Mouse (Mus musculus): ENCODE measurements around the gene Syt3. TPM values are rescaled to one million over a fixed set of nuclear protein-coding genes. Genes with fewer than 3 reads are reported as not detected.

Syt3 gene
- polyA plus RNA-seq, 1 experiment from 2014 or later: 3.5 TPM

DNA sequence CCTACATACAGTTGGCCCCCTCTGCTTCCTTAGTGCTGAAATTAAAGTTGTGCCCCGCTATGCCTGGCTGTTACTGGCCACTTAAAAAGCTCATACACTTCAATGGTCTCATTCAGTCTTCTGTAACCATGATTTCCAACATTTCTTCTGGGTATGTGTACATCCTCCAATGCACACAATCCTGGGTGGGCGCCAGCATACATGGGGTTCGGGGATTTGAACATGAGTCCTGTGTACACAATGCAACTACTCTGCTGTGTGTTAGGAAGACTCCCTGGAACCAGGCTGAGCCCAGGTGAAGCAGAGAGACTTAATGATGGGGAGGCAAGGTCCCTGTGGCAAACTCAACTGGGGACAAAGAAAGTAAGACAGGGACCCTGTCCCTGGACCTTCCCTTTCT, 8.1 kb upstream of the Syt3 start:
- no peak overlapping the region for H3K9ac ChIP-seq (ENCODE audit: low read depth, low read length)
- ATAC-seq (replicated peaks; ENCODE audit: low FRiP score, low read depth) (no peak), DNase-seq (ENCODE audit: low spot score) (no peak)
- H3K4me3 ChIP-seq (replicated peaks; ENCODE audit: low read depth, low read length): no peak overlapping the region
- WGBS: 68% methylated on average over 3 of the region's 3 CpGs
- no peaks in the 10 kb centered on the region for H3K27me3 ChIP-seq (ENCODE audit: insufficient read depth, low read length)
- 0 out of 2 replicates have a peak, but pooled peaks cover 9% of the 10 kb centered on the region for H3K4me1 ChIP-seq (replicated peaks; ENCODE audit: insufficient read depth, low read length)
- no peak overlapping the region for H3K4me2 ChIP-seq (ENCODE audit: low read length)
- no peak for TF ChIP-seq CTCF (IDR thresholded peaks at IDR 0.05; ENCODE audit: low read depth)
- no peak overlapping the region for H3K27ac ChIP-seq
- H3K9me3 ChIP-seq (replicated peaks; ENCODE audit: low read length): no peaks in the 10 kb centered on the region
- H3K36me3 ChIP-seq (ENCODE audit: insufficient read depth, low read length): no peaks in the 10 kb centered on the region

DNA sequence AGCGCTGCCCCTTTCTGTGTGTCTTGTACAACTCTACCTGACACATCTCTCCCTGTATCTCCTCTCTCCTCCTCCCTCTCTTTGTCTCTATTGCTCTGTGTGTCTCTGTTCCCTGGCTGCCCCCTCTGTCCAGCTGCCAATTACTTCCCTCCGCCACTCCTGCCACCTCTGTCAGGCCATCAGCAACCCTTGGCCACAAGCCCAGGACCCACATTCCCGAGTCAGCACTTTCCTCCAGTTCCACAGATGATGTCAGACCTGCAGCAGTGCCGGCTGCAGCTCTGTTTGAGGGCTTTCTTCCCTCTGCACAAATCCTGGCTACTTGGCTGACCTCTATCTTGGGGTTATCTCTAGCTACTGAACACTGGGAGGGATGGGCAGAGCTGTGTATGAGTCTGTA, 5.6 kb upstream of the Syt3 start:
- no peak overlapping the region for H3K9ac ChIP-seq (ENCODE audit: low read depth, low read length)
- ATAC-seq (replicated peaks; ENCODE audit: low FRiP score, low read depth) (no peak), DNase-seq (ENCODE audit: low spot score) (no peak)
- 0 out of 2 replicates have a peak, but pooled peaks cover 9% of the 10 kb centered on the region for H3K4me1 ChIP-seq (replicated peaks; ENCODE audit: insufficient read depth, low read length)
- H3K36me3 ChIP-seq (ENCODE audit: insufficient read depth, low read length): no peaks in the 10 kb centered on the region
- TF ChIP-seq CTCF (IDR thresholded peaks at IDR 0.05; ENCODE audit: low read depth): no peak
- 36% methylated on average over 4 of the region's 4 CpGs for WGBS
- no peaks in the 10 kb centered on the region for H3K27me3 ChIP-seq (ENCODE audit: insufficient read depth, low read length)
- no peak overlapping the region for H3K27ac ChIP-seq
- no peak overlapping the region for H3K4me2 ChIP-seq (ENCODE audit: low read length)
- H3K9me3 ChIP-seq (replicated peaks; ENCODE audit: low read length): no peaks in the 10 kb centered on the region
- no peak overlapping the region for H3K4me3 ChIP-seq (replicated peaks; ENCODE audit: low read depth, low read length)

DNA sequence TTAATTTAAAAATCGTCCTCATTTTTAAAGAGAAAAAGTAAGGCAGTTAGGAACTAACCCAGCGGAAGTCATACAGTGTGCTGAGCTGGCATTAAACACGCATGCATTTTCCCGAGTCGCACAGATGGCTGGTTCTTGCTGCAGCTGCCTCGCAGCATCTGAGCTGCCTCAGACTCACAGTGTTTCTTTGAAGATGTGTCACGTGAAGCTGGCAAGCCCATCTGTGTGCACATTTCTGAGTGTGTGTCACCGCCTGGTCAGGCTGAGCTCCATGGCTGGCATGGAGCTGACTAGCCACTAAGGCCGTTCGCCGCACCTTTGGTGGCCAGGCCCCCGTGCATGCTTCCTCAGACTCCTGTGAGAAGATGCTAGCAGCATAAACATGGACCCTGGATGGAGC, 1.4 kb upstream of the Syt3 start:
- no peaks in the 10 kb centered on the region for H3K27me3 ChIP-seq (ENCODE audit: insufficient read depth, low read length)
- no peak overlapping the region for H3K4me3 ChIP-seq (replicated peaks; ENCODE audit: low read depth, low read length)

DNA sequence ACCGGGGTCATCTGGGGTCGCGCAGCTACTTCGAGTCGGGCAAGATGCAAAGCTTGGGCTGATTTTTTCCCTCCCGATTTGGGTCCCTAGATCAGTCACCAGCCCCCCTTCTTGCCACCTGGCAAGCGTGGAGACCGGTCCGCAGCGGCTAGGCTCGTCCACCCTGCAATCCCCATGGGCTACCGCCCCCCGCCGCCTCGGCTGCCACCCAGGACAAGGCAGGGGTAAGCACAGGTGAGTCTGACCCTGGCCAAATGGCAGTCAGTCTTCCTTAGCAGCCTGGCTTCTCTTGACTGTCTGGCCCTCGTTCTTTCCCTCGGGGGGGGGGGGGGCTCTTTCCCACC, 786 bp downstream of the Syt3 start:
- DNase-seq (ENCODE audit: low spot score) (no peak), ATAC-seq (replicated peaks; ENCODE audit: low FRiP score, low read depth) (peak; percentile 25; the same call in 1 of the 2 replicates)
- H3K4me1 ChIP-seq (replicated peaks; ENCODE audit: insufficient read depth, low read length): no peaks in the 10 kb centered on the region
- TF ChIP-seq CTCF (IDR thresholded peaks at IDR 0.05; ENCODE audit: low read depth): no peak
- WGBS: 1% methylated on average over 17 of the region's 17 CpGs
- peak overlapping the region; percentile 46 for H3K4me3 ChIP-seq (replicated peaks; ENCODE audit: low read depth, low read length)
- H3K27ac ChIP-seq: no peak overlapping the region
- H3K27me3 ChIP-seq (ENCODE audit: insufficient read depth, low read length): no peaks in the 10 kb centered on the region
- peak overlapping the region; percentile 94 for H3K4me2 ChIP-seq (ENCODE audit: low read length)
- H3K9me3 ChIP-seq (replicated peaks; ENCODE audit: low read length): no peaks in the 10 kb centered on the region
- H3K36me3 ChIP-seq (ENCODE audit: insufficient read depth, low read length): no peaks in the 10 kb centered on the region
- H3K9ac ChIP-seq (ENCODE audit: low read depth, low read length): peak overlapping the region; percentile 36; the same call in 1 of the 2 replicates

More for the DNA sequence above, 1.4 kb upstream of the Syt3 start:
- H3K9me3 ChIP-seq (replicated peaks; ENCODE audit: low read length): no peaks in the 10 kb centered on the region
- no peak for TF ChIP-seq CTCF (IDR thresholded peaks at IDR 0.05; ENCODE audit: low read depth)
- H3K4me1 ChIP-seq (replicated peaks; ENCODE audit: insufficient read depth, low read length): no peaks in the 10 kb centered on the region
- H3K36me3 ChIP-seq (ENCODE audit: insufficient read depth, low read length): no peaks in the 10 kb centered on the region
- H3K4me2 ChIP-seq (ENCODE audit: low read length): no peak overlapping the region
- ATAC-seq (replicated peaks; ENCODE audit: low FRiP score, low read depth): no peak
- H3K27ac ChIP-seq: no peak overlapping the region
- no peak for DNase-seq (ENCODE audit: low spot score)
- H3K9ac ChIP-seq (ENCODE audit: low read depth, low read length): no peak overlapping the region
- WGBS: 76% methylated on average over 12 of the region's 12 CpGs

DNA sequence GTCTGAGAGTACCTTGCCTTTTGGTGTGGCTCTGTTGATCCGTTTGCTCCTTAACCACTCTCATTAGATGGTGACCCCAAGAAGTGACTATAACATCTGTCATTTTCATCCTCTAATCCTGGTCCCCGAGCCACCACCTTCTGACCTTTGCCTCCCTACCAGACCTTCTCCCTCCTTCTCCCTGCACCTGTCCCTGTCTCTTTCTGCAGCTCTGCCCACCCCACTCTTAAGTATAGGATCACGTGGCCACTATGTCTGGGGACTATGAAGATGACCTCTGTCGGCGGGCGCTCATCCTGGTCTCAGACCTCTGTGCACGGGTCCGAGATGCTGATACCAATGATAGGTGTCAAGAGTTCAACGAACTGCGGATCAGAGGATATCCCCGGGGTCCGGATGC, 1.8 kb downstream of the Syt3 start, which contains the start of gene 1700008O03Rik:
Gene 1700008O03Rik, minus strand, starts transcription at position 101 of the 400 bp plus-strand sequence.
- H3K9me3 ChIP-seq (replicated peaks; ENCODE audit: low read length): no peaks in the 10 kb centered on the region
- no peak for TF ChIP-seq CTCF (IDR thresholded peaks at IDR 0.05; ENCODE audit: low read depth)
- H3K9ac ChIP-seq (ENCODE audit: low read depth, low read length): peak within 1 kb of the TSS; percentile 36; the same call in 1 of the 2 replicates
- peak within 1 kb of the TSS; percentile 46 for H3K4me3 ChIP-seq (replicated peaks; ENCODE audit: low read depth, low read length)
- H3K4me1 ChIP-seq (replicated peaks; ENCODE audit: insufficient read depth, low read length): no peaks in the 10 kb centered on the region
- DNase-seq (ENCODE audit: low spot score) (no peak), ATAC-seq (replicated peaks; ENCODE audit: low FRiP score, low read depth) (no peak)
- H3K27ac ChIP-seq: no peak within 1 kb of the TSS
- no peaks in the 10 kb centered on the region for H3K27me3 ChIP-seq (ENCODE audit: insufficient read depth, low read length)
- 77% methylated on average over 12 of the region's 12 CpGs for WGBS
- H3K36me3 ChIP-seq (ENCODE audit: insufficient read depth, low read length): no peaks in the 10 kb centered on the region
- H3K4me2 ChIP-seq (ENCODE audit: low read length): peak within 1 kb of the TSS; percentile 94

DNA sequence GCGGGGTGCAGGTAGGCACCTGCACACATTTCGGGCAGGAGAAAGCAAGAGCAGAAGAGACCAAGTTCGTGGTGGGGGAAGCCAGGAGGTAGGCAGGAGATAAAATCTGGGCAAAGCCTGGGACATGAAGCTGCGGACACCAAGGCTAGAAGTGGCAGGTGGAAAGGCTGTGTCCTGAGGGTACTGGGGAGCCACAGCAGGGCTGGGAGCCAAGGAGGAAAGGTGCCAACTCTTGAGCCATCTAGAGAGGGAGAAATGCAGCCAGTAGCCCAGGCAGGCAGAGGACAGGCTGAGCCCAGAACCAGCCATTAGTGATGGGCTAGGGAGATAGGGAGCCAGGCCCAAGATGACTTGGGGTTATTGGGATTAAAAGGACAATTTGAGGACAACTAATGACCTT, 7.9 kb downstream of the Syt3 start:
- H3K9ac ChIP-seq (ENCODE audit: low read depth, low read length): no peak overlapping the region
- H3K36me3 ChIP-seq (ENCODE audit: insufficient read depth, low read length): no peaks in the 10 kb centered on the region
- DNase-seq (ENCODE audit: low spot score) (no peak), ATAC-seq (replicated peaks; ENCODE audit: low FRiP score, low read depth) (no peak)
- no peaks in the 10 kb centered on the region for H3K27me3 ChIP-seq (ENCODE audit: insufficient read depth, low read length)
- 83% methylated on average over 4 of the region's 4 CpGs for WGBS
- no peak overlapping the region for H3K27ac ChIP-seq
- H3K9me3 ChIP-seq (replicated peaks; ENCODE audit: low read length): no peaks in the 10 kb centered on the region
- H3K4me2 ChIP-seq (ENCODE audit: low read length): no peak overlapping the region
- H3K4me3 ChIP-seq (replicated peaks; ENCODE audit: low read depth, low read length): no peak overlapping the region
- TF ChIP-seq CTCF (IDR thresholded peaks at IDR 0.05; ENCODE audit: low read depth): no peak
- no peaks in the 10 kb centered on the region for H3K4me1 ChIP-seq (replicated peaks; ENCODE audit: insufficient read depth, low read length)

DNA sequence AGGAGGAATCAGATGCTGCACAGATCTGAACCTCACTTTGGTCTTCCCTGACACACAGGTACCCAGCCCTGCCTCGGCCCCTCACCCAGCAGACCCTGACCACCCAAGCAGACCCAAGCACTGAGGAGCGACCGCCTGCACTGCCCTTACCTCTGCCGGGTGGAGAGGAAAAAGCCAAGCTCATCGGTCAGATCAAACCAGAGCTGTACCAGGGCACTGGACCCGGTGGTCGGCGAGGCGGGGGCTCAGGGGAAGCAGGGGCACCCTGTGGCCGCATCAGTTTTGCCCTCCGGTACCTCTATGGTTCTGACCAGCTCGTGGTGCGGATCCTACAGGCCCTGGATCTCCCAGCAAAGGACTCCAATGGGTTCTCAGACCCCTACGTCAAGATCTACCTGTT, 8.4 kb downstream of the Syt3 start:
- 83% methylated on average over 14 of the region's 14 CpGs for WGBS
- no peaks in the 10 kb centered on the region for H3K4me1 ChIP-seq (replicated peaks; ENCODE audit: insufficient read depth, low read length)
- no peaks in the 10 kb centered on the region for H3K36me3 ChIP-seq (ENCODE audit: insufficient read depth, low read length)
- DNase-seq (ENCODE audit: low spot score) (no peak), ATAC-seq (replicated peaks; ENCODE audit: low FRiP score, low read depth) (no peak)
- no peak for TF ChIP-seq CTCF (IDR thresholded peaks at IDR 0.05; ENCODE audit: low read depth)
- H3K9me3 ChIP-seq (replicated peaks; ENCODE audit: low read length): no peaks in the 10 kb centered on the region
- H3K9ac ChIP-seq (ENCODE audit: low read depth, low read length): no peak overlapping the region
- no peak overlapping the region for H3K4me3 ChIP-seq (replicated peaks; ENCODE audit: low read depth, low read length)
- no peak overlapping the region for H3K4me2 ChIP-seq (ENCODE audit: low read length)
- H3K27me3 ChIP-seq (ENCODE audit: insufficient read depth, low read length): no peaks in the 10 kb centered on the region
- H3K27ac ChIP-seq: no peak overlapping the region
